Mouse (Mus musculus): ENCODE data around the gene Spc25.

DNA sequence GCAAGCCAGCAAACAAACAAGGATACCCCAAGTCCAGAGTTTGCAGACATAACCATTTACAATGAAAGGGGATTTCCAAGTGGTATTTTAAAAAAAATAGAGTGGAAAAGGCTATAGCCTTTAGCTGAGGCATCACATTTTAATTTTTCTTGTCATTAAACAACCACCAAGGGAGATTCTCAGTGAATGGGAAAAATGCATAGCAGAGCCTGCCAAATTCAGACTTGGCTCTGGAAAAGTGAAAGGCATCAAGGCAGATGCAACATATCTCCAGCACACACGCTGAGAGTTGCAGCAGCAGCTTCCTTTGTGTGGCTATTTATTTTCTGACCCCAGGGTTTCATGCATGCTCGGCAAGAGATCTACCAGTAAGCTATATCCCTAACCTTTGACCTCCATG is 38.9 kb upstream of the Spc25 start:
- TF ChIP-seq CTCF (IDR thresholded peaks at IDR 0.05; ENCODE audit: low read depth): no peak
- no peak for TF ChIP-seq EP300 (IDR thresholded peaks at IDR 0.05; ENCODE audit: low read depth)

All from liver, postnatal 0 days (tissue).